Mouse (Mus musculus) heart, embryonic 14.5 days (tissue): ENCODE results near the gene Alpk3. TPM values are rescaled to one million over a fixed set of nuclear protein-coding genes. Genes with fewer than 3 reads are reported as not detected.

Experiments
- ATAC-seq: fragments of 200-750 bp; cut with Nextera tagmentation; 2 replicates; pipeline ENCODE4 v1.8.0; 2017; ENCODE audit warnings: low read depth, moderate TSS enrichment; ENCODE audit not compliant: insufficient number of reproducible peaks, insufficient read depth, low FRiP score
- H3K27ac ChIP-seq, 2 experiments: fragments of 200-500 bp in 1 of 2; fragments of 300-500 bp in 1 of 2; sonication (generic) in 1 of 2; replicated peaks in 1 of 2; 2 replicates each; pipeline ENCODE4 v1.5.1; 2012 to 2014; ENCODE audit warnings: low read depth in 2 of 2, low read length in 2 of 2, control low read depth in 1 of 2, mild to moderate bottlenecking in 1 of 2, mixed read lengths in 1 of 2; ENCODE audit not compliant: control insufficient read depth in 1 of 2, insufficient read depth in 1 of 2
- H3K27me3 ChIP-seq: fragments of 300-500 bp; sonication (generic); 2 replicates; pipeline ENCODE4 v1.6.1; 2014; ENCODE audit warnings: mild to moderate bottlenecking, low read length, control low read depth; ENCODE audit not compliant: control insufficient read depth, insufficient read depth
- H3K36me3 ChIP-seq: fragments of 300-500 bp; sonication (generic); 2 replicates; pipeline ENCODE4 v1.6.1; 2014; ENCODE audit warnings: mild to moderate bottlenecking, control low read depth, low read length, mixed read lengths; ENCODE audit not compliant: control insufficient read depth, insufficient read depth
- H3K4me1 ChIP-seq, 2 experiments: fragments of 200-500 bp in 1 of 2; fragments of 300-500 bp in 1 of 2; sonication (generic) in 1 of 2; 2 replicates each; pipeline ENCODE4 v1.6.1; 2012 to 2014; ENCODE audit warnings: low read length in 2 of 2, control low read depth in 1 of 2, mixed read lengths in 1 of 2; ENCODE audit not compliant: control insufficient read depth in 2 of 2, insufficient read depth in 2 of 2
- H3K4me2 ChIP-seq: fragments of 300-500 bp; sonication (generic); 2 replicates; pipeline ENCODE4 v1.6.1; 2014; ENCODE audit warnings: mild to moderate bottlenecking, low read length
- H3K4me3 ChIP-seq, 2 experiments: fragments of 200-500 bp in 1 of 2; fragments of 300-500 bp in 1 of 2; sonication (generic) in 1 of 2; 2 replicates each; pipeline ENCODE4 v1.5.1; 2012 to 2014; ENCODE audit warnings: low read length in 2 of 2, mild to moderate bottlenecking in 2 of 2, control low read depth in 1 of 2, low read depth in 1 of 2, moderate library complexity in 1 of 2; ENCODE audit not compliant: control insufficient read depth in 1 of 2, insufficient read depth in 1 of 2
- H3K9ac ChIP-seq: fragments of 300-500 bp; sonication (generic); 2 replicates; pipeline ENCODE4 v1.6.1; 2014; ENCODE audit warnings: mild to moderate bottlenecking, low read length
- H3K9me3 ChIP-seq: fragments of 300-500 bp; sonication (generic); 2 replicates; pipeline ENCODE4 v1.6.1; 2016; ENCODE audit warnings: low read length, control low read depth; ENCODE audit not compliant: control insufficient read depth
- WGBS: fragments of 180-500 bp; shearing (Covaris S2); extraction: QIAGEN DNeasy Blood & Tissue Kit; methylation state at CpG from one replicate; pipeline ENCODE4 v1.1.7; 2014; 5-methylcytosine and 5-hydroxymethylcytosine counted together
- polyA plus RNA-seq: library from polyadenylated mRNA; unstranded; fragments of >200 nt; fragmentation: Nextera tagmentation; extraction: Ambion mirVana; gene quantifications from 2 replicates; pipeline ENCODE4 v1.2.1, GENCODE M21; 2014

The Alpk3 gene
- polyA plus RNA-seq, 1 experiment from 2014 or later: 25.3 TPM

DNA sequence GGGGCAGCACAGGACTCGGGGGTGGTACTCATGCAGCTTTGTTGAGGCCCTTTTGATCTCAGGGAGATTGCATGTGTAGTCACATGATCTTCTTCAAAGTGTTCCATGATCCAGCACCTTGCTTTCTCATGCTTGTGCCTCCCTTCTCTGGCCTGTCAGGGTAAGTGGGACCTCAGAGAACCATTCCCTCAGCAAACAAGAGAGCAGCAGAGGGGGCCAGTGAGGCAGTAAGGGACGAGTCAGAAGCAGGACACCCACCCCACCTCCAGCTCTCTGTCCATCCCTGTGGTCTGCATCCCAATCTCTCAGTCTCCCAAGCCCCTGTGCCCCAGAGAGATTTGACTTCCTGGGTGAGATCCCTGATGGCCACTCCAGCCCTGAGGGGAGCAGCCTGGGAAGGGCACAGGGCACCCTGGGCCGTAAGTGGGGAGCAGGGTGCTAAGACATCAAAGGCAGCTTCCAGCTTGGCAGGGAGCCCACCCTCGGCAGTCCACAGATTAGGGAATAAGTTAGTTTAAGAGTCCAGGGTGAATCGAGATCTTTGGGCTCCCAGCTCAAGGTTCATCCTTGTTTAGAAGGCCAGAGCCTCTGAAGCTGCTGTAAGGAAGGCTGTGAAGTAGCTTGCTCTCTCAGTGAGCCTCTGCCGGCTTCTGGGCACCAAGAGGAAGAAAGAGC is 55.4 kb downstream of the Alpk3 start:
- 38% methylated on average over 6 of the region's 6 CpGs for WGBS

DNA sequence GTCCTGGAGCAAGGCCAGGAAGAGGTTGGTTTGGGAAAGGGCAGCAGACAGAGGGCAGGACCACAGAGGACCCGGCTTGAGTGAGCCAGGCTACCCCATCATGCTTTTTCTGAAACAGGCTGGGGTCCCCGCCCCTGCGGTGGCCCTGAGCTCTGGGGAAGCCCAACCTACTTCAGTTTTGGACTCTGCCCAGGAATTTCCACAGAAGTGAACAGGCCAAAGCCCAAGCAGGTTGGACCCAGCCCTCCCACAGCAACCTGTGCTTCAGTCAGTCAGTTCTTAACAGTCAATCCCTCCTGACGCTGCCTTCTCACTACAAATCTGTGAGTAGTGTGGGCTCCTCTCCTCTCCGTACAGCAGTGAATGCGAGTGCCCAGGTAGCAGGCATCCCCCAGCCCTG is 57.2 kb downstream of the Alpk3 start, which contains the start of gene Slc28a1:
TSS of gene Slc28a1 (plus strand) at position 245 of the 400 bp plus-strand sequence.
- no peak within 1 kb of the TSS for H3K9ac ChIP-seq
- no peaks in the 10 kb centered on the region for H3K36me3 ChIP-seq
- H3K4me1 ChIP-seq: peaks cover 14 to 16% of the 10 kb centered on the region in 2 experiments
- WGBS: 52% methylated on average over 6 of the region's 6 CpGs
- no peaks in the 10 kb centered on the region for H3K9me3 ChIP-seq
- H3K4me2 ChIP-seq: no peak within 1 kb of the TSS
- H3K27ac ChIP-seq: no peak within 1 kb of the TSS
- H3K4me3 ChIP-seq: no peak within 1 kb of the TSS
- no peak for ATAC-seq
- no peaks in the 10 kb centered on the region for H3K27me3 ChIP-seq

More for the DNA sequence above, 55.4 kb downstream of the Alpk3 start:
- Histone ChIP-seq H3K9ac (no peak overlapping the region), H3K36me3 (no peaks in the 10 kb centered on the region), H3K27ac (no peak overlapping the region), H3K4me3 (no peak overlapping the region), H3K4me2 (no peak overlapping the region), H3K9me3 (no peaks in the 10 kb centered on the region), H3K4me1 (peaks cover 16 to 22% of the 10 kb centered on the region in 2 experiments), H3K27me3 (no peaks in the 10 kb centered on the region)
- no peak for ATAC-seq

DNA sequence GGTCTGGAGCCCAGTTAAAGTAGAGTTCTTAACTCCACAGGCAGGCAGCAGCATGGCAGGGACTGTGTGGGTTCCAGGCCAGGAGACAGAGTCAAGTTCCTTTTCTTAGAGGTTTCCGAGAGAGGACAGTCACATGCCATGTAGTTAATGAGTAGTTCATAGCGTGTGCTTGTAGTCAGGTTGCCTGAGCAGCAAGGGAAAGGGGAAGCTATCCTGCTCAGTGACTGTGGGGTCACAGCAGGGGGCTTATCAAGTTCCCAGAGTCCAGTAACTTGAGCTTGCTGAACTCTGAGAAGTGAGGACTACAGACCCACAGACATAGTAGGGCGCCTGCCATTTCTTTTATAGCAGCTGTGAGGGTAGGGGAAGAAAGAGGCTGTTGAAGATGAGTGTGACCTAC is 63.7 kb downstream of the Alpk3 start:
- Histone ChIP-seq H3K27ac (no peak overlapping the region), H3K9ac (no peak overlapping the region), H3K4me1 (peaks cover 0 to 8% of the 10 kb centered on the region in 2 experiments; a peak in 2 of 4 replicates), H3K4me2 (no peak overlapping the region), H3K4me3 (no peak overlapping the region), H3K27me3 (no peaks in the 10 kb centered on the region), H3K36me3 (no peaks in the 10 kb centered on the region), H3K9me3 (no peaks in the 10 kb centered on the region)
- WGBS: 82% methylated on average over 3 of the region's 3 CpGs
- no peak for ATAC-seq

DNA sequence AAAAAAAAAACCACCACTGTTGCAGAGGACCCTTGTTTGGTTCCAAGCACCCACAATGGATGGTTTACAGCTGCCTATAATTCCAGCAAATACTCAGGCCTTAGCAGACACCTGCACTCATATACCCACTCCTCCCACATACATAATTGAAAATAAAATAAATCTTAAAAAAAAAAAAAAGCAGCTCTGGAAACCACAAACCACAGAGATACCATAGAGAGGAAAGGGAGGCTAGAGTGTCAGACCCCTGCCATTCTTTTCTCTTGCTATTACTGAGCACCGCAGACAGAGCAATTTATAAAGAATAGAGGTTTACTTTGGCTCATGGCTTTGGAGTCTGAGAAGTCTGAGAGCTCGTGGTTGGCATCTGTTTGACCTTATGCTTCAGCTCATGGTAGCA is 65.4 kb downstream of the Alpk3 start:
- Histone ChIP-seq H3K4me2 (no peak overlapping the region), H3K27ac (no peak overlapping the region), H3K4me1 (peaks cover 0 to 8% of the 10 kb centered on the region in 2 experiments; a peak in 2 of 4 replicates), H3K36me3 (no peaks in the 10 kb centered on the region), H3K4me3 (no peak overlapping the region), H3K27me3 (no peaks in the 10 kb centered on the region), H3K9me3 (no peaks in the 10 kb centered on the region), H3K9ac (no peak overlapping the region)
- WGBS: 61% methylated on average over 2 of the region's 2 CpGs
- no peak for ATAC-seq

DNA sequence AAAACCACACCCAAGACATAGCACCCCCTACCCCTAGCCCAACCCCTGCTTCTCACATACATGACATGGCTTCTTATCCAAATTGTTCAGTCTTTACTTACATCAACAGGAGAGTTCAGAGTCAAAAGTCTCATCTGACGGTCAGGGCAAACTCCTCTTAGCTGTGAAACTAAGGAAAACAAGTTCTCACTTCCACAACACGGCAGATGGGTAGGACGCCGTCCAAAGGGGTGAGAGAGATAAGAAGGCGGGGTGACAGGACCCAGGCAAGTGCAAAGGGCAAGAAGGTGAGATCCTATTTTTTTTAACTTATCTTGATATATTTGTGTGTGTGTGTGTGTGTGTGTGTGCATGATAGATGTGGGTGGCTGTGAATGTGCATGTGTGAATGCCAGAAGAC is 66.2 kb downstream of the Alpk3 start:
- Histone ChIP-seq H3K27ac (no peak overlapping the region), H3K4me2 (no peak overlapping the region), H3K9ac (no peak overlapping the region), H3K27me3 (no peaks in the 10 kb centered on the region), H3K4me3 (no peak overlapping the region), H3K9me3 (no peaks in the 10 kb centered on the region), H3K4me1 (peaks cover 0 to 8% of the 10 kb centered on the region in 2 experiments; a peak in 2 of 4 replicates), H3K36me3 (no peaks in the 10 kb centered on the region)
- no peak for ATAC-seq
- 64% methylated on average over 5 of the region's 5 CpGs for WGBS

DNA sequence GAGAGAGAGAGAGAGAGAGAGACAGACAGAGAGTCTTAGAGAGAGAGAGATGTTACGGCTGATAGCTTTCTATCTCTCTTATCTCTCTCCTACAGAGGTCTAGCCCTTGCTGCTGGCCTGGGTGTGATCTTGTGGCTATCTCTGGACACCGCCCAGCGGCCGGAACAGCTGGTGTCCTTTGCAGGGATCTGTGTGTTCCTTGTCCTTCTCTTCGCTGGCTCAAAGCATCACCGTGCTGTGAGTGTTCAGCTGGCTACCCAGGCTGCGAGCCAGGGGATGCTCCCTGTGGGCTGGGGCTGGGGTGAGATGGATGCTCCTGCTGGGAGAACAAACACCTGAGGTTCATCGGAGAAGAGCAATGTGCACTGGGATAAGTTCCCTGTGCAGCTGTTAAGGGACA is 67.4 kb downstream of the Alpk3 start:
- Histone ChIP-seq H3K9ac (no peak overlapping the region), H3K36me3 (no peaks in the 10 kb centered on the region), H3K4me3 (no peak overlapping the region), H3K4me2 (no peak overlapping the region), H3K27ac (no peak overlapping the region), H3K27me3 (no peaks in the 10 kb centered on the region), H3K4me1 (peaks cover 4 to 14% of the 10 kb centered on the region in 2 experiments), H3K9me3 (no peaks in the 10 kb centered on the region)
- no peak for ATAC-seq
- 64% methylated on average over 8 of the region's 8 CpGs for WGBS

DNA sequence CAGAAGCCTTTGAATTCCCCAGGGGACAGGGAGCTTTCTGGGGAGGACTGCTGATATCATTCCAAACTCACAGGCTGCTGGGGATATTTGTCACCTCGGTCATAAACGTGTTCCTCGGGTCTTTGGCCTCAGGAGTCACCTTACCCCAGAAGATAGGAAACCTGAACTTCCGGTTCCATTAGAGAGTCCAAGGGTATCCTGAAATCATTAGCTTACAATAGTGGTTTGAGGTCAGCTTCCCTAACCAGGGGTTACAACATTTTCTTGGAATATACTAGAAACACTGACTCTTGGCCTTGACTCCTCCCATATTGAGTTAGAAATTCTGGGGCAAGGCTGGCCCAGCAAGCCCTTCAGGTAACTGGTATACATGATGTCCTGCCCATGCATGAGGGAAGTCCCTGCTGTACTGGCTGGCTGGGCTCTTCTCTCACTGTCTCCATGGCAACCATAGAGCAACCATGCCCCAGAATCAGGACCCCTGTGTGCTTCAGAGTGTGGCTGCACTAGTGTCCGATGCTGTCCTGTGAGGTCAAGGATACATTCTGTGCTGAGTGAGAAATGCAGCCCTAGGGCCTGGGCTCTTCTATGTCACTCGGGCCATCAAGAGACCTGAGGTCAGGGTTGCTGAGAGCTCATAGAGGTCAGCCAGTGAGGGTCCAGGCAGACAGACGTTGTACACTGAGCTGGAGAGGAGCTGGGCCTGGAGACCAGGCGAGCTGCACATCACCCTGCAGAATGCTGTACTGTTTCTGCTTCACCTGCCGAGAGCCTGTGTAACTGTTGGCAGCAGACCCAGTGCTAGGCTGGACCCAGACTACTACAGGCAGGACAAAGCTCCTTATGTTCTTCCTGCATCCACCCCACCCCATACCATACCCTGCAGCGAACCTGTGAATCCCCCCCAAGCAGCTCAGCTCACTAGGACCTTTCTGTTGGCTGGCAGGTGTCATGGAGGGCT is 68.1 kb downstream of the Alpk3 start:
- whole genome bisulfite sequencing: 72% methylated on average over 10 of the region's 10 CpGs
- ATAC-seq: no peak; the same call in 1 of the 2 replicates
- H3K9ac ChIP-seq: no peak overlapping the region
- H3K4me3 ChIP-seq: no peak overlapping the region
- H3K4me1 ChIP-seq: peaks cover 4 to 15% of the 10 kb centered on the region in 2 experiments
- H3K4me2 ChIP-seq: no peak overlapping the region
- no peaks in the 10 kb centered on the region for H3K27me3 ChIP-seq
- no peaks in the 10 kb centered on the region for H3K36me3 ChIP-seq
- no peaks in the 10 kb centered on the region for H3K9me3 ChIP-seq
- no peak overlapping the region for H3K27ac ChIP-seq
